Mouse (Mus musculus) lung, postnatal 0 days (tissue): ENCODE results near the gene Nedd9.

ENCODE experiments used
- CTCF ChIP-seq: IDR thresholded peaks from 2 replicates; pipeline ENCODE4 v1.5.1; 2016; ENCODE audit warnings: antibody characterized with exemption, mild to moderate bottlenecking
- EP300 ChIP-seq: IDR thresholded peaks from 2 replicates; pipeline ENCODE4 v1.6.1; 2016; ENCODE audit warnings: antibody characterized with exemption, mild to moderate bottlenecking, control low read depth

DNA sequence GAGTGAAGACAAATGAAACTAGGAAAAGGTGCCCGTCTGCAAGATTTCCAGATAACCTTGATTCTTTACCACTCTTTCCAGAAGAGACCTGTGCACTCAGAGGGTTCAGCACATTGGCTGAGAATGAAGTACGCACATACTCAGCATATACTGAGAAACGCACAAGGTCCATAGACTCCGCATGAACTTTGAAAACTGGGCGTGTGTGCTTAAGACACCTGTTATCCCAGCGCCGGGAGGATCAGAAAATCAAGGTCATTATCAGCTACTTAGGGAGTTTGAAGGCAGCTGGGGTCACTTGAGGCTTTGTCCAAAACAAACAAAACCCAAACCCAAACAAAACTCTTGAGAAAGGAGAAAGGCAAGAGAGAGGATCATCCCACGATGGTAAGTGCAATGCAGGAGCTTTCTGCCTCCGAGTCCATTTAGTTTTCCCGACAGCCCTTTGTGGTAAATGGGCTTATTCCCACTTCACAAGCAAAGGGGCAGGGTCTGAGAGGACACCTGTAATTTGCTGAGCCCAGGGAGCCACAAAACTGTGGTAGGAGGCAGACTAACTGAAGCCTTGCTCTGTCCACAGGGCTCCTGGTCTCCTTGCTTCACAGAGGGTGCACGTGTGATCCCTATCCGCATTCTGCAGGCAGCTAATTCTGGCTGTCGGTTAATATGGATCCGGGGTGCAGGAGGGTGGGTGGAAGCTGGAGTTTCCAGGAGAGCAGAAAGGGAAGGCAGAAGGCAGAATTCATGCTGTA lies 153.1 kb downstream of the Nedd9 start:
- TF ChIP-seq CTCF (no peak), EP300 (no peak)
